Mouse (Mus musculus): ENCODE measurements at regions not wholly inside any gene's neighbourhood (a gene's known extent, or its start where the extent isn't known, plus 50 kb on each side); places are given as distances from the start of the nearest gene placed in this dataset.

DNA sequence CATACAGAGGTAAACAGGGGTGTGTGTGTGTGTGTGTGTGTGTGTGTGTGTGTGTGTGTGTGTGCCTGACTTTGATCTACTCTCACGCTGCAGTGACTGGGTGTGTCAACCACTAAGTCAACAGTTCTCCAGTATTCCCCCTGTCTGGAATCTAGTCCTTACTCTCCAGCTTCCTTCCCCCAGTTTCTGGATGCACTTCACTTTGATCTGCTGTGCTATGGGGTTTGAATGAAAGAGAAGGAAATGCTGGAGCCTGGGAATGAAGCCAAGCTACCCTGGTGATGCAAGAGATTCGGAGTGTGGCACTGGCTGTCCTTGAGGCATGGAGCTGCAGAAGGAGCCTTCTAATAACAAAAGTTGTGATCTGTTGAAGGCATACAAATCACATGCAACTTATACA lies 97.1 kb upstream of the Foxq1 start:
- TF ChIP-seq CTCF (IDR thresholded peaks at IDR 0.05; ENCODE audit: extremely low read depth, insufficient read length, insufficient replicate concordance, low read depth, low read length), result no peak
- no peak for TF ChIP-seq POLR2A (IDR thresholded peaks at IDR 0.05; ENCODE audit: low read depth, low read length)

Data from small intestine, adult 2 months (tissue).